Mouse (Mus musculus) ES-Bruce4 (cell line): ENCODE measurements around the gene Chrnd.

ENCODE experiments used
- CTCF ChIP-seq: IDR thresholded peaks from one replicate; pipeline ENCODE4 v1.8.1; 2011; ENCODE audit warnings: low read depth, low read length
- EP300 ChIP-seq: IDR thresholded peaks from 2 replicates; pipeline ENCODE4 v1.6.1; 2011; ENCODE audit warnings: low read depth, low read length; ENCODE audit not compliant: insufficient read depth

GRCm38 (mm10) chr1:87190429-87190828, at the start of gene Chrnd:
- TF ChIP-seq CTCF: no peak
- no peak for TF ChIP-seq EP300
